Mouse (Mus musculus) testis, adult 2 months (tissue): Measurements from ENCODE around the gene Capn13.

Experiments used
- CTCF ChIP-seq: fragments of 200-500 bp; IDR thresholded peaks from 2 replicates; pipeline ENCODE4 v1.5.1; 2012; ENCODE audit warnings: low read depth, mild to moderate bottlenecking, inconsistent platforms, low read length, moderate library complexity; ENCODE audit not compliant: control insufficient read depth, insufficient read depth, insufficient replicate concordance
- POLR2A ChIP-seq: fragments of 200-500 bp; IDR thresholded peaks from 2 replicates; pipeline ENCODE4 v1.6.1; 2012; ENCODE audit warnings: low read depth, mild to moderate bottlenecking, inconsistent platforms, low read length, moderate library complexity; ENCODE audit not compliant: control insufficient read depth

DNA sequence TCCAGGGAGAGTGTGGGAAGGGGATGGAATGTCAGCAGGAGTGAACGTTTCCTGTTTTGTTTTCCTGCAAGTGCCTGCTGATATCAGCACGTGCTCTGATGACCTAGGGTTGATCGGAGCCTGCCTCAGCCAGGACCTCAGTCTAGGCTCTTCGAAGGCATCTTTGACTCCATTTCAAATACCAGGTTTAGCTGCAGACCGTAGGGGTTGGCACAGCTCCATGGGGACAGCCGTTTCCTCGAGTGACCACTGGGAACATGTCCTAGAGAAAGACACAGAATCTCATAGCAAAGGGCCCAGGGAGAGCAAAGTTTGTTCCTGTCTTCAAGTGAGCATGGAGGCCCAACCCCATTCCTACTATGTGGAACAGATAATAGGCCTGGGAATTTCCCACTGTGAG is 94.0 kb downstream of the Capn13 start:
- no peak for TF ChIP-seq CTCF
- TF ChIP-seq POLR2A, result no peak
